Mouse (Mus musculus) heart, postnatal 14 days (tissue): ENCODE measurements around the gene Cbln3. TPM values are rescaled to one million over a fixed set of nuclear protein-coding genes. Genes with fewer than 3 reads are reported as not detected.

ENCODE experiments used
- DNase-seq, 2 experiments: peaks; one replicate each; pipeline ENCODE4 v3.0.0; 2021 to 2022
- intact Hi-C: fragments of 180-260 bp; cut with DNase I; formaldehyde crosslinking; loops from one replicate; pipeline ENCODE4 v1.15.1; 2025
- total RNA-seq, 2 experiments: library from RNA; stranded (reverse); gene quantifications; 2 replicates each; pipeline ENCODE4 v1.2.3; 2021

Gene Cbln3
- total RNA-seq, 2 experiments from 2014 or later, result 0.10 TPM

DNA sequence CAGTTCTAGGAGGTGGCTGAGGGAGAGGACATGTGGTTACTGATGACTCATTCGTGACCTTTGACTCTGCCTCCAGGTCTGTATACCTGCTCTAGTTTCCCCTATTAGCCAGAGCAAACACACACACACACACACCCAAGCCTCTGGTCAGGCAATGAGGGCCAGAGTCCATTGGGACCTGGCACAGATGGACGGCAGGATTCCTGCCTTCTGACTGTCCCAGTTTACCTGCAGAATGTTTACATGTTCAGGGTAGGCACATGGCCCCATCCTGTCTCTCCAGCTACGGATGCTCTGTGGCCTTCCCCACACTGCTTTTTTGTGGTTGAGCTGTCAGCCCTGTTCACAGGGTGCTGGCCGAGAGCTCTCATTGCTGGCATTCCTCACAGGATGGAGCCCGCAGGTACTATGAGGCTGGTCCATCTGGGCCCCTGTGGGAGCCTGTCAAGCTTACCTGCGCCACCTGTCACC is 2.0 kb downstream of the Cbln3 start:
- intact Hi-C loops, result no loop called here
- DNase-seq, result no peak

DNA sequence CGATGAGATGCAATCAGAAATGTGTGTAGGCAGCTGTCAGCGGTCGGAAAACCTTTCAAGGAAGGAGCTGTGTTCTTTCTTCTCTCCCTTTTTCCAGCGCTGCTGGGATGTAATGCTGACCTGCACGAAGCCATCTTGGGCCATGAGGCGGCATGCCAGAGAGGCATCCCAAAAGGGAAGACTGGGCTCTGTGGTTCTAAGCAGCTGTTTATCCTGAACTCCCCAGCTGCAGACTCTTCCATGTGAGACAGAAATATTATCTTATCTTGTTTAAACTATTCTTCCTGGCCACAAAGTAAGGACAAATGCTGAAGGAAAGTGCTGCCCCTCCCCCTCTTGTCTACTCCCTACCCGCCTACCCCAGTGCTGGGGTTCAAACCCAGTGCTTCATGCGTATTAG is 3.2 kb downstream of the Cbln3 start:
- intact Hi-C loops, result no loop called here
- no peak for DNase-seq

DNA sequence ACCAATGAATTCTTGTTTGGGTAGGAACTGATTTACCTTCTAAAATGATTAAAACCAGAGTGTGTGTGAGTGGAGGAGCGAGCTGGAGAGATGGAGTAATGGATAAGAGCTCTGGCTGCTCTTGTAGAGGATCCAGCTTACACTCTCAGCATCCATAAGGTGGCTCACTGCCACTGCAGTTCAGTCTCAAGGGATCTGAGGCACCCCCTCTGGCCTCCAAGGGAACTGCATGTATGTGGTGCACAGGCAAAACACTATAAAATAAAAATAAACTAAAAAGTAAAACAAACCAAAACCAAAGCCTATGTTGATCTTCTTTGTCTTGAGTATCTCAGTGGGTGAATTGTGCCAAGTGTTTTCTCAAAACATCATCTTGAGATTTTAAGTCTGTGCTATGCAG is 4.6 kb downstream of the Cbln3 start:
- intact Hi-C loops, result no loop called here
- DNase-seq, result peak; percentile 74 to 84

DNA sequence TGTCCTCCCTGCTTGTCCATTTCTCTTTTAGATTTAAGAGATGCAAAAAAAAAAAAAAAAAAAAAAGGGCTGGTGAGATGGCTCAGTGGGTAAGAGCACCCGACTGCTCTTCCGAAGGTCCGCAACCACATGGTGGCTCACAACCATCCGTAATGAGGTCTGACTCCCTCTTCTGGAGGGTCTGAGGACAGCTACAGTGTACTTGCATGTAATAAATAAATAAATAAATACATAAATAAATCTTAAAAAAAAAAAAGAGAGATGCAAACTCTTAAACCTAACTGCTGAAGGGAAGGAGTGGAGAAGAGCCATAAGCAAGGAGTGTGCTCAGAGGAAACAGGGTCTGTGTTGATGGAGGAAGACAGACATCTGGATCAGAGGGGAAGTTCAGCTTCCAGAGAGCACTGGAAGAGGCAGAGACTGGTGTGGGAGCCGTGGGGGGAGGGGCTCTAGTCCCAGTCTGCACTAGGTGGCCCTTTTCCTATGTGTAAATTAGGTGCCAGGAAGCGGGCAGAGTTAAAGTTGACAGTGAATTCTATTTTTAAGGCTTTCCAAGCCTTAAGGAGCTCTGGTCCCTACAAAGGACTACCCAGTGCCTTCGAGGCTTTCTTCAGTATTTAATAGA is 5.8 kb downstream of the Cbln3 start:
- intact Hi-C loops, result no loop called here

DNA sequence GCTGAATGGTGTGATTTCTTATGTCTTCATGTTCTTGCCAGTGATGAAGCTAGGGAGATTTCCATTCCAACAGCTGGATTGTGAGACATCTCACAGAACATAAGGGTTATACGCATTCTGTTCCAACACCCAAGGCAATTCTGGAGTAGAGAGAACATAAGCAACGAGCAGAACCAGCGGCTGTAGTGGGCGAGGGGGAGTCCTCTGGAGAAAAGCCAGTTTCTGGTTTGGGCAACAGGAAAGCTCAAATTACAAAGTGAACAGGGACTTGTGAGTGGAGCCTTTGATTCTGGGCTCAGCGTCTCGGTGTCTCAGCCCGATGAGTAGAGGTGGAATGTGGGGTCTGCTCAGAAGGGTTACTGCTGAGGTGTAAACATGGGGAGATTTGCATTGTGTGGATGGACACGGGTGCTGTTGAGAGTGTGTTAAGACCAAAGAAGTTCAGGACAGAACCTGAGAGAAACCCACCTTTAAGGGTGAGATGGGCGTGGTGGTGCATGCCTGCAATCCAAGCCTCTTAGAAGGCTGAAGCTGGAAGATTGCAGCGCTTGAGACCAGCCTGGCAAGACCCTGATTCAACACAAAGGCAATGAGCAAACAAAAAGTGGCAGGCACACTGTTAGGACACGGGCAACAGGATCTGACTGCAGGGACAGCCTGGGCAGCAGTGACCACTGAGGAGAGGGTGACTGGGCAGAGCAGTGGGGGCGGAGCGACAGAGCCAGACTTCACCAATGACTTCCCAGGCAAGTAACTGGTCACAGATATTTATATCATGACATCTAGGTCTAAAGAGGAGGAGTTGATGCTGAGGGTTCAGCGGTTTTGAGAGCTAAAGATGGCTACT is 6.5 kb downstream of the Cbln3 start:
- intact Hi-C loops, result no loop called here
- no peak for DNase-seq

More for the DNA sequence above, 5.8 kb downstream of the Cbln3 start:
- no peak for DNase-seq

DNA sequence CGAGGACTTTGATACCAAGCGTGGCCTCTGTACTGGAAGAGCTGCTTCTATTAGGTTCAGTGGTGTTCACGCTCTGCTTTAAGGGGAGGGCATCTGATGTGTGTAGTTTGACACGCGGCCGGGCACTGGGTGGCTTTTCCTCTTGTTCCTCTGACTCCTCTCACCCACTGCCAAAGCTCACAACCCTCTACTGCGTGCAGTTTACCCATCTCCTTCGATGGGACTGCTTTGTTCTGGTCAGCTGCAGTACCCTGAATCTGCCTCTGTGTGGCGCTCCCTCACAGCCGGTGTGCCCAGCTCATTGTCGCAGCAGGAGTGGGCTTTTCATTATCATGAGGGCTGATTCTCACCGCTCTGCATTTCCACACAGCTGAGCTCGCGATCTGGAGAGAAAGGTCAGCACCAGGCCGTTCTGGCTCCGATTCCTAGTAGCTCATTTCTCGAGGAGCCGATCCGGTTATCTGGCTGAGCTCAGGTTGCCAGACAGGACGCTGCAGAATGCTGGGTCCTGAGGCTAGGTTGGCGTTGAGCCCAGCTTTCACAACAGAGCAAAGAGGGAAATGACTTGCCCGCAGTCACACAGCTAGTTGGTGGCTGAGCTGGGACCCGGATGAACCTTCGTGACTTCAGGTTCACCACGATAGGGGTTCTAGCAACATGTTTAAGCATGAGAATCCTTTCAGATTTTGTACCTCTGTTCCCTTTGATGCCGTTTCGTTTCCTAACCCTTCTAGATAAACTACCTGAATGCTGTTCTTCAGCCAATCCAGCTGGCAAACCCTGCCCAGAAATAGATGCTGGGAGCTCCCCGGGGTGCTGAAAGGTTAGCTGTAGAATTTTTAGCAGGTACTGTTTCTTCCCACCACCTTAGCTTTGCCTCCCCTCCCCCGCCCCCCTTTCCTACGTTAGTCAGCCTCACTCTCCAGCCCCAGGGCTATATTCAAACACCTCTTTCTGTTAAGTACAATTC is 10.2 kb downstream of the Cbln3 start:
- intact Hi-C loops, result loop anchor here (1.0 kb wide), 1 partner anchor 44 kb away; no protein-coding TSS in a partner anchor
- peak; percentile 78 to 85 for DNase-seq

DNA sequence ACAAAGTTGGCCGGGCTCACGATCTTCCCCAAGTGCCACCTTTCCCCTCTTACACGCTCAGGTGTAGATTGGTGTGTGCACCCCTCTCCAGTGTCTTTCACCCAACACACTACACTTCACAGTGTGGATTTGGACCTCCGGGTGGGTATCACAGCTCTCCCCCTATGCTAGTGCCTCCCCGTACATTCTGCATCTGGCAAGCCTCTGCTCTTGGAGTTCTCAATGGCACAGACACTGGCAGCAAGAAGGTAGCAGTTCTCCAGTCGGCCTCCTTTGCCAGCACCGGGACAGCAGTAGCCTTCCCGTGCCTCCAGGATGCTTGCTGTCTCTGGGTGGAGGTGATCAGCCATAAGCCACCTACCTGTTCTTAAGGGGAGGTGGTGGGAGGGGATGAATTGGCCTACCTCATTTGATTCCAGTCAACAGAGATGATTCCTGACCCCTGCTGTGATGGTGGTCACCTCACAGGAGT is 10.9 kb downstream of the Cbln3 start:
- intact Hi-C loops, result no loop called here
- no peak for DNase-seq

DNA sequence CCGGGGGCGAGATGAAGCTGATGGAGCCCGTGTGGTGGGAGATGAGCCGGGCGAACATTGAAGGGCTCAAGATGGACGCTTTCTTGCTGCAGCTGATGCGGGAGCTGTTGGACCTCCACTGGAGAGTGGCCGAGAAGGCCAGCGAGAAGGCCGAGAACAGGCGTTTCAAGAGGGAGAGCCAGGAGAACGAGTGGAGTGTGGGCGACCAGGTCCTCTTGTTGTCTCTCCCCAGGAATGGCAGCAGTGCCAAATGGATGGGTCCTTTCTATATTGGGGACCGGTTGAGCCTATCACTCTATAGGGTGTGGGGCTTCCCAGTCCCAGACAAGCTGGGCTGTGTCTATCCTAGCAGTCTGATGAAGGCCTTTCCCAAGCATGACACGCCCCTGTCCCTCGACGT is 11.6 kb downstream of the Cbln3 start:
- DNase-seq, result no peak
- intact Hi-C loops, result no loop called here

DNA sequence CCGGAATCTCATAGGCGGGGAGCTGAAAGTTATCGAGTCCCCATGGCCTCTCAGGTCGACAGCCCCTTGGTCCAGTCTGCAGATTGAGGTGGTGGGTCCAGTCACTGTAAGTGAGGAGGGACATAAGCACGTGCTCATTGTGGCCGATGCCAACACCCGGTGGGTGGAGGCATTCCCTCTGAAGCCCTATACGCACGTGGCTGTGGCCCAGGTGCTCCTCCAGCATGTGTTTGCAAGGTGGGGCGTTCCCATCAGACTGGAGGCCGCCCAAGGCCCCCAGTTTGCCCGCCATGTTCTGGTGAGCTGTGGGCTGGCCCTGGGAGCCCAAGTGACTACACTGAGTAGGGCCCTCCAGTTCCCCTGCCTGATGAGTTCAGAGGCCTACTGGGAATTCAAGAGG is 12.2 kb downstream of the Cbln3 start:
- no peak for DNase-seq
- intact Hi-C loops, result no loop called here

DNA sequence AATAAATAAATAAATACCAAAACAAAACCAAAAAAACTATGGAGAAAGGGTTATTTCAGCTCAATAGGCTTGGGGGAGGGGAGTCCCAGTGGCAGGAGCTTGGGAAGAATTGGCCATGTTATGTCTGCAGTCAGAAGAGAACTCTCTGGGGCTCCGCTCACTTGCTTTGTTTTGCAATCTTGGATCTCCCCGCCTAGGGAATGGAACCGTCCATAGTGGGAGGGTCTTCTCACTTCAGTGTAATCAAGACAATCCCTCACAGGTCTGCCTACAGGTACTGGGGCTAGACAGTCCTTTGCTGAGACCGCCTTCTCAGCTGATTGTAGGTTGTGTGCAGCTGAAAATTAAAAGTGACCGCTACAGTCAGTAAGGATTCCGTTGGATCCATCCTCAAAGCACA is 14.7 kb downstream of the Cbln3 start:
- intact Hi-C loops, result no loop called here
- no peak for DNase-seq

DNA sequence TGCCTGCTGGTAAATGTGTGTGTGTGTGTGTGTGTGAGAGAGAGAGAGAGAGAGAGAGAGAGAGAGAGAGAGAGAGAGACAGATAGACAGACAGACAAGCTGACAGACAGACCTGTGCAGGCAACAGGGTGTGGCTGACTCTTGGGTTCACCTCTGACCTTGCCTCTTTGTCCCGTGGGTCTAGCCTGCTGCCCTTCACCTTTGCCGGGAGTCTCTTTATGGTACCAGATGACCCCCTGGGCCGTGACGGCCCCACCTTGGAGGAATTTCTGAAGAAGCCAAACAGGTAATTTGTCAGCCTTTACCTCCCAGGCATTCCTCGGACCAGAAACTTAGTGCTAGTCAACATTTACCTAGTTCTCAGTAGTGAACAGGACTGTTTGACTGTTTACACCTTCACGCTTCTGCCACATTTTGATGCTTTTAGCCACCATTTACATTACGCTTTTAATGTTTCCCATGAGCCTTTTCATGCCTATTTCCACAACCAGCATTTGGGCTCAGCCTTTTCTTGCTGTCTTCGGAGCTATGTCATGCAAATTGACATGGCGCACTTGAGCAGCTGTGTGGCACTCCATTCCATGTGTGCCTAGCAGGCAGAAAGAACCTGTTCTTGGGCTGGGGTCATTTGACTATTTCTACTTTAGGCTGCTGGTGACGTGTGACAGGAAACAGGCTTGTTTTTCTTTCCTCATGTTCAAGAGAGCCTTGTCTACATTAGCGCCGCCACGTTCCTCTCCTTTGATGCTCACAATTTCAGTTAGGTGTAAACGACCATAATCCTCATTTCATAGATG is 15.8 kb downstream of the Cbln3 start:
- no peak for DNase-seq
- intact Hi-C loops, result no loop called here

DNA sequence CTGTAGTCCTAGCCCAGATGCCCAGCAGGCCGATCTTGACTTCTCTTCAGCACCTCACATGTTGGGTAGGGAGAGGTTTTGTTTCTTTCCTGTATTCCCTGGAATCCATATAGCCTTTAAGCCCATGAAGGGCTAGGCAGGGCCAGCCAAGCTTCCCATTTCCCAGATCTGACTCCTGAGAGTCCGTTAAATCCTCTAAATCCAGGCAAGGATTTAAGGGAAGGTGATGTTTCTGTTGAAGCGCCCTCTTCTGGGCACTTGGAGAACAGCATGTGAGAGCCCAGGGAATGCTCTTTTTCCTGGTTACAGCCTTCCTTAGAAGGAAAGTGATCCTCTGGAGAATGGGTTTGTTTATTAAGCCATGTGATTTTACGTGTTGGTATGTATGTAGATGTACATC is 17.2 kb downstream of the Cbln3 start:
- intact Hi-C loops, result loop anchor here (1.0 kb wide), 1 partner anchor 45 kb away; no protein-coding TSS in a partner anchor
- peak; percentile 66 to 78 for DNase-seq

DNA sequence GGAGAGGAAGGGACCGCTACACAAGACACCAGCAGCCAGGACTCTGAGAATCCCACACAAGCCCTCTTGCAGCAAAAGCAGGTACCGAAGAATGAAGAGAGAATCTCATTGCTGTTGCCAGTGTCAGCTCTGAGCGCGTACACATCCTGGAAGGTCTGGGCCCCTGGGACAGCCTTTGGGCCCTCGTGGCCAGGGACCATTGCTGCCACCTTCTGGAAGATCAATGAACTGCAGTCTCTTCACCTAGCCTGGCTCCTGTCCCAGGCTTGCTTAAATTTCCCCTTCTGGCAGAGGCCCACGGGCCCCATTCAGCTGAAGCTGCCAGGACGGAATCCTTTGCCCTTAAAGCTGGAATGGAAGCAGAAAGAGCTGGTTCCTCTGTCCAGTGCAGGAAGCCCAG is 20.4 kb downstream of the Cbln3 start:
- intact Hi-C loops, result loop anchor here (2.0 kb wide), 1 partner anchor 81 kb away; no protein-coding TSS in a partner anchor
- peak; percentile 76 to 89 for DNase-seq

DNA sequence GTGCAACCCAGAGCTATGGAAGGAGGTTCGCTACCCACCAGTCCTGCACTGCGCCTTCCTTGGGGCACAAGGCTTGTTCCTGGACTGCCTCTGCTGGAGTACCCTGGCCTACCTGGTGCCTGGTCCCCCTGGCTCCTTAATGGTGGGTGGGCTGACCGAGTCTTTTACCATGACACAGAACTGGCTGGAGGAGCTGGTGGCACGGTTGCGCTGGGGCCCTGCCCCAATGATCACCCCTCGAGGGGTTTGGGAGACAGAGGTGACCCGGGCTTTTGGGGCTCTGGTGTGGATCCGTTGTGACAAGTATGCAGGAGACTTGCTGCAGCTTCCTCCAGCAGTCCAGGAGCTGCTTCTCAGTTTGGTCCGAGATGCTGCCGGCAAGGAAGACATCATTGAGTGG is 21.2 kb downstream of the Cbln3 start:
- no peak for DNase-seq

DNA sequence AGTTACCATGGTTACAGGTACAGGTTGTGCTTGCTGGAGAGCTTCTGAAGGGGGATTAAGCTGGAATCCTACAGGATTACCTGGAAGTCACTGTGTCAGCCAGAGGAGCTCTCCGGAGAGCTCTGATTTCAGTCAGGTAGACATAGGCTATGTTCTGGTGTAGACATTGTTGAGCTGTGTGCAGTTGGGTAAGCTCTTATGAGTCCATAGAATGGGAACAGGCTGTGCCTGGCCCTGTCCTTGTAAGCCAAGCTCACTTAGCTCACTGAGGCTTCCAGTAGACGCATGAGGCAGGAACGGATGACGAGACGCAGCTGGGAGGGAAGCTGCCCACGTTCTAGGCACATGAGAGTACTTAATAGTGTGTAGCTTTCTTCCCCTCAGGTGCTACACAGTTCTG is 22.0 kb downstream of the Cbln3 start:
- no peak for DNase-seq
- intact Hi-C loops, result no loop called here

More for the DNA sequence above, 21.2 kb downstream of the Cbln3 start:
- intact Hi-C loops, result no loop called here

DNA sequence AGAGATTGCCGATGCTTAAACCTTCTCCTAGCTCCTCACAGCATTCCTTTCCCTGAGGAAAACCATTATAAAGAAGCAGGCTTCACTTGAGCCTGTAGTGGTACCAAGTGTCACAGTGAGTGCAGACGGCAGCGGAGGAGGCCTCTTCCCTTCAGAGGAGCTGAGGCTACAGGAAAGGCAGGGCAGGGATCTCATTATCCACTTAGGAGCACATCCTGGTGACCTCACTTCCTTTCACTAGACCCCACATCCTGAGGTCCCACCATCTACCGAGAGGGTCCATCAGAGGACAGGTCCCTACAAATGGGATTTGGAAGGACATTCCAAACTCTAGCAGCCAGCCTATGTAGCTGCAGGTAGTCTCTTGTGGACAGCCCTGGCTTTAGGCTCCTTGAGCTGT is 26.6 kb downstream of the Cbln3 start:
- no peak for DNase-seq
- intact Hi-C loops, result no loop called here

DNA sequence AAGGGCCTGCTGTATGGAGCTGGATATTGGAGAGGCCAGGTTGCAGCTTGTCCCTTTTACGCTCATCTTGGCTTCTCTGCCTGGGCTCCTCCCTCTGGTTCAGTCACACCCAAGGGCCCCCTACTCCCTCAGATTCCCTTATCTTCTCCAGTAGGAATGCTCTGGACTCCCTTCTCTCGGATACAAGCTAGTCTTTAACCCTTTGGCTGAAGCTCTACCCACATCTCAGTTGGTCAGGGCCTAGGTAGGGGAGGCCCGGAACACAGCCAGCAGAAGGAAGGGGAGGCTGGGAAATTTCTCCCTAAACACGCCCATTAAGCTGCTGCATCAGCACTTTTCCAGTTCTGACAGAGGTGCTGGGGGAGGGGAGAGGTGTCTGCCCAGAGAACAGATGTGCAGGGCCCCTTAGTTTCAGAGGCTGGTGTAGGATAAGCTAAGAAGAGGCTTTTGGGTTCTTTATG is 29.1 kb downstream of the Cbln3 start:
- intact Hi-C loops, result loop anchor here (2.0 kb wide), 1 partner anchor 32 kb away; the partner anchor contains the start of gene Nfatc4
- peak; percentile 44 to 53 for DNase-seq

DNA sequence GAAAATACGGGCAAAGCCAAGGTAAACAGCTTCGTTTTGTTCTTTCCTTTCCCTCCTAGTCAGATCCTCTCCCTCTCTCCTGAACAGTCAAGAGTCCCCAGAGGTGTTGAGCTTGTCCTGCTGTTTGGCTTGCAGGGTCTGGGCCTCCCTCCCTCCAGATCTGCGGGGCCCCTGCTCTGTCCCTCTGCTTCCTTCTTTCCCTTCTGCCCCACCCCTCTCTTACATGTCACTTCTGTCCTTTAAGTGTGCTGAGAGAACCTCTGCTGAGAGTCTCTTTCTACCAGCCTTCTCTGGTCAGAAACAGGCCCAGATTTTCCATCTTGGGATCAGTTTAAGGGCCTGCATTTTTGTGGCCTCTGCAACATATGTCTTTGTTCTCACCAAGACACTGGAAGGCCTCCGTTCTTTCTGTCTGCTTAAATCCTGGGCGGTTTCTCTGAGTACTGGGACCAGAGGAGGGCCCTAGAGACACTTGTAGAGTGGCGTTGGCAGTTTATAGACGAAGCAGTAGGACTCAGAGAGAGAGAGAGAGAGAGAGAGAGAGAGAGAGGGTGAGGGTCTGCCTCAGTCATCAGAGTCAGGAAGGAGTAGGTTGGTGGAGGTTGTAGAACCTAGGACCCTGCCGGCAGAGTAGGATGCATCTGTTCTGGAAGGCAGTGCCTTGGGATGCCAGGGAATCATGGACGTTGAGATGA is 29.6 kb downstream of the Cbln3 start:
- intact Hi-C loops, result loop anchor here (2.0 kb wide), 1 partner anchor 32 kb away; the partner anchor contains the start of gene Nfatc4
- DNase-seq, result peak in 1 of 2 experiments; percentile 25
